Mouse (Mus musculus) limb, embryonic 13.5 days (tissue): ENCODE results near the gene Tssc4. TPM values are rescaled to one million over a fixed set of nuclear protein-coding genes. Genes with fewer than 3 reads are reported as not detected.

Experiments
- ATAC-seq: fragments of 200-750 bp; cut with Nextera tagmentation; 2 replicates; pipeline ENCODE4 v1.8.0; 2017; ENCODE audit warnings: low read depth, moderate number of reproducible peaks, moderate TSS enrichment; ENCODE audit not compliant: low FRiP score
- H3K27ac ChIP-seq: fragments of 300-500 bp; sonication (generic); 2 replicates; pipeline ENCODE4 v1.5.1; 2015; ENCODE audit warnings: inconsistent platforms, mild to moderate bottlenecking, moderate library complexity
- H3K27me3 ChIP-seq: fragments of 300-500 bp; sonication (generic); 2 replicates; pipeline ENCODE4 v1.6.1; 2015; ENCODE audit warnings: mild to moderate bottlenecking, inconsistent platforms
- H3K36me3 ChIP-seq: fragments of 300-500 bp; sonication (generic); 2 replicates; pipeline ENCODE4 v1.6.1; 2015; ENCODE audit warnings: inconsistent platforms, mild to moderate bottlenecking, moderate library complexity
- H3K4me1 ChIP-seq: fragments of 300-500 bp; sonication (generic); 2 replicates; pipeline ENCODE4 v1.6.1; 2015; ENCODE audit warnings: inconsistent platforms
- H3K4me2 ChIP-seq: fragments of 300-500 bp; sonication (generic); replicated peaks from 2 replicates; pipeline ENCODE4 v1.6.1; 2015; ENCODE audit warnings: inconsistent platforms, mild to moderate bottlenecking, moderate library complexity
- H3K4me3 ChIP-seq: fragments of 300-500 bp; sonication (generic); 2 replicates; pipeline ENCODE4 v1.5.1; 2015; ENCODE audit warnings: moderate library complexity, mild to moderate bottlenecking, inconsistent platforms
- H3K9ac ChIP-seq: fragments of 300-500 bp; sonication (generic); 2 replicates; pipeline ENCODE4 v1.6.1; 2015; ENCODE audit warnings: mild to moderate bottlenecking, inconsistent platforms
- H3K9me3 ChIP-seq: fragments of 300-500 bp; sonication (generic); 2 replicates; pipeline ENCODE4 v1.6.1; 2016; ENCODE audit warnings: inconsistent platforms
- WGBS: fragments of 180-500 bp; shearing (Covaris S2); methylation state at CpG from one replicate; pipeline ENCODE4 v1.1.7; 2015; 5-methylcytosine and 5-hydroxymethylcytosine counted together
- polyA plus RNA-seq: library from polyadenylated mRNA; unstranded; fragments of >200 nt; fragmentation: Nextera tagmentation; extraction: Ambion mirVana; gene quantifications from 2 replicates; pipeline ENCODE4 v1.2.1, GENCODE M21; 2015

The Tssc4 gene
- polyA plus RNA-seq, 1 experiment from 2014 or later: 112 TPM

DNA sequence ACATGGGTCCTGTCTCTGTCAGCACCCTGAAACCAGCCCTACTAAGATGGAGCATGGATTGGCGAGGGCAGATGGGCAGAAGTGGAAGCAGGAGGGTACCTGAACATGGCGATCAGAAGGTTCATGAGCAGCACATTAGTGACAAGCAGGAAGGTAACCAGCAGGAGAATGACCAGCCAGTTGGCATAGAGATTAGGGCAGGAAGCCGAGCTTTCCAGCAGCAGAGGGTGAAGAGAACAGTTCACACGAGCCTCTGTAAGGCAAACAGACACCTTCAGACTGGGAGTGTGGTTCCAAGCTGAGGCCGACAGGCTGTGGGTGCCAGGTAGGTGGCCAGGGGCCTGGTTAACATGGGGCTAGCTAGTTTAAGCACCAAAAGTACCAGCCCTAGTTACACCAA is 6.3 kb downstream of the Tssc4 start:
- 69% methylated on average over 5 of the region's 5 CpGs for WGBS
- no peak overlapping the region for H3K4me3 ChIP-seq
- peaks cover 12% of the 10 kb centered on the region for H3K4me1 ChIP-seq
- no peak for ATAC-seq
- H3K9ac ChIP-seq: no peak overlapping the region
- no peak overlapping the region for H3K4me2 ChIP-seq
- H3K27ac ChIP-seq: no peak overlapping the region
- no peaks in the 10 kb centered on the region for H3K9me3 ChIP-seq
- H3K27me3 ChIP-seq: no peaks in the 10 kb centered on the region
- H3K36me3 ChIP-seq: peaks cover 76% of the 10 kb centered on the region

DNA sequence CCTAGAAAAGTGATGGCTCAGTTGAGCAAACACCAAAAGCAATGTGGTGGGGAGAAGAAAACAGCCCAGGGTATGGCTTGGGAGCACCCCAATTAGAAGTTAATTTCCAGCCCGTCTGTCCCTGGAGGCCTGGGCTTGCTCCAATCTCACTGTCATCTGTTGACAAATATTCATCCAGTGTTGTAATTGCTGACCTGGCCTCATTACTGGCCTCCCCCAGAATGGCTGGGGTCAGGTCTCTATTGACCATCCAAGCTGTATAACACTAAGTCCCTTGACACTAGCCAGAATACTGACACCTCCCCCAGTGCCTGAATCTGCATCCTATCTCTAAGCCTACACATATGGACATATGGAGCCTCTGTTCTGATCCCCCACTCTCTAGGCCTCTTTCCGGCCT is 8.3 kb downstream of the Tssc4 start:
- 63% methylated on average over 2 of the region's 2 CpGs for WGBS
- Histone ChIP-seq H3K27me3 (no peaks in the 10 kb centered on the region), H3K4me2 (no peak overlapping the region), H3K9ac (no peak overlapping the region), H3K4me3 (no peak overlapping the region), H3K36me3 (peaks cover 81% of the 10 kb centered on the region), H3K27ac (no peak overlapping the region), H3K9me3 (no peaks in the 10 kb centered on the region), H3K4me1 (no peaks in the 10 kb centered on the region)
- ATAC-seq: no peak

DNA sequence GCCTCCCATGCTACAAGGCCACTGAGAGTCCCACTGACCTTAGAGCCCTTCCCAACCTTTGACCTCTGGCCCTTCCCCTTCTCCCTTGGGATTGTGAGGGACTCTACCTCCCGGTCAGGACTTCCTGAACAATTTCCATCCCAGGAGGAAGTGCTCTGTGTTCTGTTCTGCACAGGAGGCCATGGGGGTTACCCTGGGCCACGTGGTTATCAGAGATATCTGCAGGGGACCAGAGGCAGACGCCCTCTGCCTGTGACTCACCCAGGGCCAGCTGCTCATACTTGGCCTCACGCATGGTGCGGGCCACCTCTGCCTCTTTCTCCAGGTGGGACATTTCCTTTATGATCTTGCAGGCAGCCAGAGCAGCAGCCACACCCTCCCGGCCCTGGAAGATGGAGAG is 13.0 kb downstream of the Tssc4 start:
- H3K4me2 ChIP-seq: no peak overlapping the region
- peaks cover 64% of the 10 kb centered on the region for H3K36me3 ChIP-seq
- no peak overlapping the region for H3K4me3 ChIP-seq
- WGBS: 68% methylated on average over 6 of the region's 6 CpGs
- no peaks in the 10 kb centered on the region for H3K9me3 ChIP-seq
- no peak overlapping the region for H3K9ac ChIP-seq
- no peak for ATAC-seq
- no peak overlapping the region for H3K27ac ChIP-seq
- no peaks in the 10 kb centered on the region for H3K27me3 ChIP-seq
- peaks cover 22% of the 10 kb centered on the region for H3K4me1 ChIP-seq

DNA sequence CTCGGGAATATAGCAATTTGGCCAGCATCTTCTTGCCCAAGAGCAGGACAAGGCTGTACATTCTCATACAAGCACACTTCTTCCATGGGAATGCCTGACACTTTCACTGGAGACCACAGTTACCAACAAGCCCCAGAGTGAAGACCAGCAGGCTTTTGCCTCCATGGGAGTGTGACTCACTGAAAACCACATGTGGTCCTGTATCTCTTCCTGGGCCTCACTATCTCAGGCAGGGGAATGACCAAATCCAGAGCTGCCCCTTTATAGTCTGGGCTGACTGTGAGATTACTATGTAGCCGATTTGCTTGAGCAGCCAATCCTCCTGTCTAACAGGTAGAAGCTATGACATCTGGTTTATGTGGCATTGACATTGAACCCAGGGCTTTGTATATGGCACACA is 14.7 kb downstream of the Tssc4 start:
- Histone ChIP-seq H3K4me1 (peaks cover 39% of the 10 kb centered on the region), H3K36me3 (peaks cover 48% of the 10 kb centered on the region), H3K27me3 (no peaks in the 10 kb centered on the region), H3K4me3 (no peak overlapping the region), H3K4me2 (no peak overlapping the region), H3K9ac (no peak overlapping the region), H3K9me3 (no peaks in the 10 kb centered on the region), H3K27ac (no peak overlapping the region)
- 74% methylated on average over 2 of the region's 2 CpGs for WGBS
- ATAC-seq: no peak

DNA sequence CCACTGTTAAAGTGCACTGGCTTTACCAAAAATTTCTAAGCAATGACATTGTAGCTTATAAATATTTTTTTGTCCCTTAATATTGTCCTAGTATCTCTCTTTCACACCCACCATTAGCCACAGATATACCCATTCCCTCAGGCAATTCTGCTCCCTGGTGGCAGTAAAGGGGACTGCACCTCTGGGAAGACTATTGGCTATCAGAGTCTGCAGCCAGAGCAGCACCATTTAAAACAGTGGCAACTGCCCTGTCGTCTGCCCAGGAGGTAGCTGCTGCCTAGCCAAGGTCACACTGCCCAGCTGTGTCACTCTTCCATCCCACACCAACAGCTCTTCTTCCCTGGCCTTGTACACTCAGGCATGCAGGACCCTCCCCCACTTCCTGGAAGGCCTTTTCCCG is 17.3 kb downstream of the Tssc4 start:
- Histone ChIP-seq H3K36me3 (peaks cover 22% of the 10 kb centered on the region), H3K9ac (peak overlapping the region; percentile 71), H3K4me1 (peaks cover 41% of the 10 kb centered on the region), H3K27me3 (no peaks in the 10 kb centered on the region), H3K4me3 (peak overlapping the region; percentile 40), H3K4me2 (peak overlapping the region; percentile 70), H3K9me3 (no peaks in the 10 kb centered on the region), H3K27ac (peak overlapping the region; percentile 98)
- WGBS: 38% methylated on average over 2 of the region's 2 CpGs
- peak; percentile 6; the same call in 1 of the 2 replicates for ATAC-seq

DNA sequence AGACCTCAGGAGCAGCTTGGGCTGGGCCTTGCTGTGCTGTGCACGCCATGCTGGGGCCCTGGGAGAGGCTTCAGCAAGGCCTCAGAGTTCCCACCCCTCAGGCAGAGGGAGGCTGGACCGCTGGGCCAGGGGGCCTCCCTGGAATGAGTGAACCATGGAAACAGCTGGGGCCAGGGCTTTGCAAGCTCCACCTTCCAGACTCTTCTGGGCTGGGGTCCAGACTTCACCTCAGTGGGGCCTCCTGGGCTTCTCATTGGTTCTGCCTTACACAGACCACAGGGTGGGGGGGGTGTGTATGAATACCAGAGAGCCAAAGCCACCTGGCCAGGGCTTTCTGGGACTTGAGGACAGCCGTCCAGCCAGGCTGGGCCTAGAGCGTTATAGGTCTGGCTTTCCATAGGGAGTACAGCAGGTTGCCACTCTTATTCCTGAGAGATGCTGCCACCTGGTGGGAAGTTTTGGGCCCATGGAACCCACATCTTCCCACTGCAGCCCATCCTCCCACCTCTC is 18.1 kb downstream of the Tssc4 start:
- Histone ChIP-seq H3K4me3 (peak overlapping the region; percentile 40), H3K27ac (peak overlapping the region; percentile 98), H3K27me3 (no peaks in the 10 kb centered on the region), H3K36me3 (peaks cover 14% of the 10 kb centered on the region), H3K4me2 (peak overlapping the region; percentile 70), H3K4me1 (peaks cover 41% of the 10 kb centered on the region), H3K9me3 (no peaks in the 10 kb centered on the region), H3K9ac (peak overlapping the region; percentile 71)
- 15% methylated on average over 4 of the region's 4 CpGs for WGBS
- peak; percentile 96 for ATAC-seq

DNA sequence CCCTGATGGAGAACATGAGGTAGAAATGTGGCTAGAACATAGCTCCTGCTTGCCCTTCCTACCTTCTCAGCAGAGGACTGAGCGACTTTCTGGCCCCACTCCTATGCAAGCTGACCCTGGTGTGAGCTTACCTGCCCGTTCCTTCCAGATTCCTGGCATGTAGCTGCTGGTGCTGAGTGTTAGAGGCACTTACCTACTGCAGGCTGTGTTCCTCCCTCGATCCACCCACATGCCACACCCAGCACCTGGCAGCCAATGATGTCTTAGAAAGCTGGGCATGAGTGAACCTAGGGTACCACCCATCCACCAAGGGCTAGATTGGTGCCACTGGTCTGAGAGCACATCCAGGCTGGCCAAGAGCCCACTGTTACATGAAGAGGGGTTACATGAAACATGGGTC is 24.8 kb downstream of the Tssc4 start:
- Histone ChIP-seq H3K4me2 (no peak overlapping the region), H3K36me3 (no peaks in the 10 kb centered on the region), H3K27me3 (no peaks in the 10 kb centered on the region), H3K9ac (no peak overlapping the region), H3K4me1 (peaks cover 9% of the 10 kb centered on the region), H3K9me3 (no peaks in the 10 kb centered on the region), H3K4me3 (no peak overlapping the region), H3K27ac (no peak overlapping the region)
- WGBS: 72% methylated on average over 3 of the region's 3 CpGs
- ATAC-seq: no peak

DNA sequence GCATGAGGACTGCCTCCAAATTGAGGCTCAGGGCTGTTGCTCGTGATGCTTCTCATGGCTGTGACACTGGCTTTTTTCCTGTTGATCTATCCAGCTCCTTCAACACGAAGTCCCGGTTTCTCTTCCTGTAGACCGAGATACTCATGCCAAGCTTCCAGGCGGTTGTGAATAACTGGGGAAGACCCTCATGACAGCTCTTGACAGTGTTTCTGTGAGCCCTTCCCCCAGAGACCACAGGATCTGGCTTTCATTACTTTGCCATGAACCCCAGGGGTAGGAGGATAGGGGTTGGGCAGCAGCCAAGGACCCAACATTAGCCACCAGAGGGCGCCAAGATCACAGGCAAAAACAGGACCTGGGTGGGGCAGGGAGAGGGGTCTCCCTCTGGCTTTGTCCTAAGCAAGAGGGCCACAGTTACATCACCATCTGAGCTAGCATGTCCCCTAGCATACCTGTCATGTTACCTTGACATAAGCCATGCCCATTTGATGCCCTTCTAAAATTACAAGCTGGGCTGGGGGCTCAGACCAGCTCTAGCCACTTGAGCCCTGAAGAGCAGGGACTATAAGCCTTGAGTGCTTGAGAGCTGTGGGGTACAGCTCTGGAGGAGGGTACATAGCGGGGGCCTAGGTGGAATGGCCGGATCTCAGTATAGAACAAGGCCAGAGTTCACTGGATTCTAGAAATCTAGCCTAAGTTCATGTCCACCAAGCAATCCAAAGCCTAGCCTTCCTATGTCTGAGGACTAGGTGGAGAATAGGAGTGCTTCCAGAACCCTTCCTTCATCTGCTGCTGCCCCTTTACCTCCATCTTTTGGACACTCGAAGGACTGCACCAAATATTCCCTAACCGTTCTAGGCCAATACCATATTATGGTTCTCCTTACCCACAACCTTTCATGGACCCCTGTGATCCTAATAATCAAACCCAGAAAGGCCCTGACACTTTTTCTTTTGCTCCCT is 25.8 kb downstream of the Tssc4 start, which contains the start of gene Trpm5:
TSS of gene Trpm5 (minus strand) at position 51 of the 962 bp plus-strand sequence.
- WGBS: 47% methylated on average over 10 of the region's 10 CpGs
- ATAC-seq: peak; percentile 71
- Histone ChIP-seq H3K4me2 (no peak within 1 kb of the TSS), H3K27ac (no peak within 1 kb of the TSS), H3K9me3 (no peaks in the 10 kb centered on the region), H3K36me3 (no peaks in the 10 kb centered on the region), H3K4me1 (peaks cover 9% of the 10 kb centered on the region), H3K27me3 (peaks cover 1% of the 10 kb centered on the region; the same call in 1 of the 2 replicates), H3K9ac (no peak within 1 kb of the TSS), H3K4me3 (no peak within 1 kb of the TSS)

DNA sequence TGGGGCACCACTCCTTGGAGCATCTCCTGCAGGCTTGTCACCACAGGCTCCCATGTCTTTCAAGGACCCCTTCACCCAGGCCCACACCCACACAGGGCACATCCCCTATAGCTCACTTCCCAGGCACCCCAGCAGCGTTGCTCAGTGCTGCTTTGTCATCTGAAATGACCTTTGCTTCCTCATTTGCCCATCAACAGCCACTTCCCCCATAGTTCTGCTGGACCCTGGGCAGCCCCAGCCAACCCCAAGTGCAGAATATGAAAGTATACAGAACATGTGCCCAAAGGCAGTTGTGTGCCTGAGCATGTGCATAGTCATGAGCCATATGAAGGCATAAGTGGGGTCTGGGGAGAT is 26.5 kb downstream of the Tssc4 start:
- 48% methylated on average over 1 of the region's 1 CpGs for WGBS
- Histone ChIP-seq H3K27me3 (peaks cover 5% of the 10 kb centered on the region; the same call in 1 of the 2 replicates), H3K27ac (no peak overlapping the region), H3K9me3 (no peaks in the 10 kb centered on the region), H3K36me3 (no peaks in the 10 kb centered on the region), H3K4me3 (no peak overlapping the region), H3K4me1 (peaks cover 9% of the 10 kb centered on the region), H3K4me2 (no peak overlapping the region), H3K9ac (no peak overlapping the region)
- ATAC-seq: 0 out of 2 replicates have a peak, but pooled peaks have one; percentile 6

DNA sequence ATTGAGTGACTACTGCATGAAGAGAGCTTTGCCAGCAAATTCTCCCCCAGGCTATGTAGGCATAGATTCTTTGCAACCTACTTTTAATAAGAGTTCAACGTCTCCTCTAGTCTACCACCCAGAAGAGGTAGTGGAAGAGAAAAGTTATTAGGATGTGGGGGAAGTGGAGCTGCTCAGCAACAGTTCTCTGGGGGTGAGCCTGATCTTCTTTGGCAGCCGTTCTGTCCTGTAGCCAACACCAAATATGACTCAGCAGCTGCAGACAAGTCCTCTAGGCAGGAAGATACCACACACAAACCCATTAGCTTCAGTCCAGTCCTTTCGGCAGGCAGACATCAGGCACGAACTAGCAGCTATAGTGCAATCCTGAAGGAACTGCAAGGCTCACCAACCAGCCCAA is 31.7 kb downstream of the Tssc4 start:
- 61% methylated on average over 4 of the region's 4 CpGs for WGBS
- no peak overlapping the region for H3K4me2 ChIP-seq

DNA sequence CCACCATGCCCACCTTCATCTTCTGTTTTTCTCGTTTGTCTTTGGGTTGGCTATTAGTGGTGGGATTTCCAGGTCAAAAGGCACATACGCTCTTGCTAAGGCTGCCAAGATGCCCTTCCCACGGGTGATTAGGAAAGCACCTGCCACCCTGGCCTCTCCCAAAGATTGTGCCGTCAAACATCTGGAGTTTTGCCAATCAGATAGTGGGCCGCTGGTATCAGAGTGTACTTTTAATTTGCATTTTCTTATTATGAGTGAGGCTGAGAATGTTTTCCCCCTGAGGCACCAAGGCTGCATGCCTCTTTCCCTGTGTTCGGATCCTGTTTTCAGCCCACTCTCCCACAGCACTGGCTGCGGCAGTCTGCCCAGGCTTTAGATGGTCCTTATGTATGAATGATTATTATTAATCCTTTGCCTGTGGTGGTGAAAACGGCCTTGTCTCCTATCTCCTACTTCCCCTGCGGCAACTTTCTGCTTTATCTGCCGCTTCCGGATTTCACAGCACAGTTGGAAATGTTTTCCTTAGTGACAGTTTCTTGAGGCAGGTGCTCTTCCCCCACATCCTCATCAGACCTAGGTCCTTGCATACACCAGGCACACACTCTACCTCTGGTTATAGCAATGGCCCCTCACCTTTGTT is 36.3 kb downstream of the Tssc4 start:
- no peak overlapping the region for H3K9ac ChIP-seq
- peaks cover 10% of the 10 kb centered on the region for H3K4me1 ChIP-seq
- ATAC-seq: no peak
- no peaks in the 10 kb centered on the region for H3K36me3 ChIP-seq
- H3K4me2 ChIP-seq: no peak overlapping the region
- 69% methylated on average over 11 of the region's 11 CpGs for WGBS
- no peaks in the 10 kb centered on the region for H3K9me3 ChIP-seq
- no peak overlapping the region for H3K27ac ChIP-seq
- no peak overlapping the region for H3K4me3 ChIP-seq
- H3K27me3 ChIP-seq: peaks cover 78% of the 10 kb centered on the region

More for the DNA sequence above, 31.7 kb downstream of the Tssc4 start:
- no peak overlapping the region for H3K4me3 ChIP-seq
- H3K27me3 ChIP-seq: peaks cover 37% of the 10 kb centered on the region
- H3K9ac ChIP-seq: no peak overlapping the region
- no peaks in the 10 kb centered on the region for H3K36me3 ChIP-seq
- H3K27ac ChIP-seq: no peak overlapping the region
- no peaks in the 10 kb centered on the region for H3K4me1 ChIP-seq
- no peaks in the 10 kb centered on the region for H3K9me3 ChIP-seq
- ATAC-seq: no peak

DNA sequence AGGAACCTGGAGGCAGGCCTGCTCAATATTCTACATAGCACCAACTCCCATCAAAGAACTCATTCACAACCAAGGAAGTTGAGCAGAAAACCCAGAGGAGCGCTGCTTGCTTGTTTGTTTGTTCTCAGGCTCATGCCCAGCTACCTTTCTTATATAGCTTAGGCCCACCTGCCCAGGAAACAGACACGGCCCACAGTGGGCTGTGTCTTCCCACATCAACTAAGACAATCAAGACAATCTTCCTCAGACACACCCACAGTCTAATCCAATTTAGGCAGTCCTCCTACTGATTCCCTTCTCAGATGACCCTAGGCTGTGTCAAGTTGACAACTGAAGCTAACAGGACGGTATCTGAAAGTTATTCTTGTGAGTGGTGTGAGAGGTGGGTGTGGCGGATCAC is 37.0 kb downstream of the Tssc4 start, which contains the start of gene Kcnq1:
TSS of gene Kcnq1 (plus strand) at position 301 of the 400 bp plus-strand sequence.
- Histone ChIP-seq H3K36me3 (no peaks in the 10 kb centered on the region), H3K9me3 (no peaks in the 10 kb centered on the region), H3K4me3 (peak within 1 kb of the TSS; percentile 45), H3K4me2 (peak within 1 kb of the TSS; percentile 75), H3K27ac (no peak within 1 kb of the TSS), H3K27me3 (peaks cover 78% of the 10 kb centered on the region), H3K9ac (peak within 1 kb of the TSS; percentile 43; the same call in 1 of the 2 replicates), H3K4me1 (peaks cover 10% of the 10 kb centered on the region)
- ATAC-seq: no peak
- 60% methylated on average over 4 of the region's 4 CpGs for WGBS
